Mouse (Mus musculus) forebrain, postnatal 0 days (tissue): Measurements from ENCODE around the gene C77080. TPM values are rescaled to one million over a fixed set of nuclear protein-coding genes. Genes with fewer than 3 reads are reported as not detected.

Source experiments
- ATAC-seq: fragments of 200-750 bp; cut with Nextera tagmentation; 2 replicates; pipeline ENCODE4 v1.8.0; 2017; ENCODE audit warnings: mild to moderate bottlenecking, moderate library complexity
- DNase-seq: peaks from one replicate; pipeline ENCODE4 v3.0.0-alpha.2; 2015
- H3K27ac ChIP-seq: fragments of 300-500 bp; sonication (generic); 2 replicates; pipeline ENCODE4 v1.5.1; 2014; ENCODE audit warnings: low read depth, mild to moderate bottlenecking, antibody characterized with exemption, low read length, moderate library complexity, mixed read lengths
- H3K27me3 ChIP-seq: fragments of 300-500 bp; sonication (generic); 2 replicates; pipeline ENCODE4 v1.6.1; 2014; ENCODE audit warnings: mild to moderate bottlenecking, low read length, mixed read lengths; ENCODE audit not compliant: insufficient read depth
- H3K36me3 ChIP-seq: fragments of 300-500 bp; sonication (generic); 2 replicates; pipeline ENCODE4 v1.6.1; 2014; ENCODE audit warnings: mild to moderate bottlenecking, moderate library complexity; ENCODE audit not compliant: insufficient read depth
- H3K4me1 ChIP-seq: fragments of 300-500 bp; sonication (generic); 2 replicates; pipeline ENCODE4 v1.6.1; 2014; ENCODE audit warnings: antibody characterized with exemption; ENCODE audit not compliant: insufficient read depth
- H3K4me2 ChIP-seq: fragments of 300-500 bp; sonication (generic); 2 replicates; pipeline ENCODE4 v1.6.1; 2014; ENCODE audit warnings: low read depth, mild to moderate bottlenecking, moderate library complexity
- H3K4me3 ChIP-seq: fragments of 300-500 bp; sonication (generic); 2 replicates; pipeline ENCODE4 v1.5.1; 2014; ENCODE audit warnings: low read depth, low read length, mixed read lengths
- H3K9ac ChIP-seq: fragments of 300-500 bp; sonication (generic); 2 replicates; pipeline ENCODE4 v1.6.1; 2014; ENCODE audit warnings: mild to moderate bottlenecking
- H3K9me3 ChIP-seq: fragments of 300-500 bp; sonication (generic); 2 replicates; pipeline ENCODE4 v1.6.1; 2016; ENCODE audit warnings: low read length
- CTCF ChIP-seq: sonication (generic); IDR thresholded peaks from 2 replicates; pipeline ENCODE4 v1.5.1; 2016; ENCODE audit warnings: antibody characterized with exemption, control low read depth, low read depth
- WGBS: fragments of 180-500 bp; shearing (Covaris S2); extraction: QIAGEN DNeasy Blood & Tissue Kit; methylation state at CpG from one replicate; pipeline ENCODE4 v1.1.7; 2014; 5-methylcytosine and 5-hydroxymethylcytosine counted together
- polyA plus RNA-seq: library from polyadenylated mRNA; unstranded; fragments of >200 nt; fragmentation: Nextera tagmentation; extraction: Ambion mirVana; gene quantifications from 2 replicates; pipeline ENCODE4 v1.2.1, GENCODE M21; 2015
- total RNA-seq: library from RNA; depleted of rRNA; stranded (reverse); fragments of >200 nt; gene quantifications from 2 replicates; pipeline ENCODE4 v1.2.3, GENCODE M21; 2014

Gene C77080
- total and polyA plus RNA-seq, 2 experiments from 2014 or later = 3.5 to 10.6 TPM

GRCm38 (mm10) chr4:129241898-129242297 lies 19.3 kb downstream of the C77080 start:
- ATAC-seq = peak; percentile 46
- H3K4me2 ChIP-seq = no peak overlapping the region
- no peaks in the 10 kb centered on the region for H3K36me3 ChIP-seq
- H3K4me3 ChIP-seq = no peak overlapping the region
- DNase-seq = no peak
- H3K4me1 ChIP-seq = no peaks in the 10 kb centered on the region; the same call in 1 of the 2 replicates
- WGBS = 8% methylated on average over 7 of the region's 7 CpGs
- peaks cover 7% of the 10 kb centered on the region for H3K27me3 ChIP-seq
- no peak overlapping the region for H3K9ac ChIP-seq
- no peak overlapping the region for H3K27ac ChIP-seq
- H3K9me3 ChIP-seq = no peaks in the 10 kb centered on the region
- no peak for TF ChIP-seq CTCF

GRCm38 (mm10) chr4:129239075-129239474 lies 22.1 kb downstream of the C77080 start:
- no peaks in the 10 kb centered on the region for H3K9me3 ChIP-seq
- H3K27ac ChIP-seq = no peak overlapping the region
- ATAC-seq (peak; percentile 76), DNase-seq (peak; percentile 82)
- peak overlapping the region; percentile 96 for H3K4me2 ChIP-seq
- no peak for TF ChIP-seq CTCF
- H3K27me3 ChIP-seq = no peaks in the 10 kb centered on the region
- H3K4me3 ChIP-seq = peak overlapping the region; percentile 77
- H3K4me1 ChIP-seq = no peaks in the 10 kb centered on the region; the same call in 1 of the 2 replicates
- under 1% methylated on average over 21 of the region's 29 CpGs for WGBS
- peak overlapping the region; percentile 66 for H3K9ac ChIP-seq
- no peaks in the 10 kb centered on the region for H3K36me3 ChIP-seq

- no peak for TF ChIP-seq CTCF
- peak; percentile 59 for ATAC-seq
- no peaks in the 10 kb centered on the region for H3K27me3 ChIP-seq
- H3K27ac ChIP-seq = no peak overlapping the region
- peak; percentile 55 for DNase-seq
- H3K36me3 ChIP-seq = no peaks in the 10 kb centered on the region
- H3K4me1 ChIP-seq = no peaks in the 10 kb centered on the region; the same call in 1 of the 2 replicates
- peak overlapping the region; percentile 66 for H3K9ac ChIP-seq
- 2% methylated on average over 22 of the region's 23 CpGs for WGBS
- H3K4me2 ChIP-seq = peak overlapping the region; percentile 96
- no peaks in the 10 kb centered on the region for H3K9me3 ChIP-seq
- peak overlapping the region; percentile 77 for H3K4me3 ChIP-seq
Measured at GRCm38 (mm10) chr4:129238579-129239016, 22.6 kb downstream of the C77080 start.

- Histone ChIP-seq H3K4me1 (no peaks in the 10 kb centered on the region; the same call in 1 of the 2 replicates), H3K27me3 (no peaks in the 10 kb centered on the region), H3K4me2 (peak overlapping the region; percentile 96), H3K27ac (no peak overlapping the region), H3K9me3 (no peaks in the 10 kb centered on the region), H3K36me3 (no peaks in the 10 kb centered on the region), H3K4me3 (peak overlapping the region; percentile 77), H3K9ac (peak overlapping the region; percentile 66)
- DNase-seq (no peak), ATAC-seq (peak; percentile 23; the same call in 1 of the 2 replicates)
- 6% methylated on average over 21 of the region's 21 CpGs for WGBS
- no peak for TF ChIP-seq CTCF
Measured at GRCm38 (mm10) chr4:129237843-129238441, 23.3 kb downstream of the C77080 start.

- no peak overlapping the region for H3K4me2 ChIP-seq
- no peaks in the 10 kb centered on the region for H3K27me3 ChIP-seq
- WGBS = 87% methylated on average over 8 of the region's 8 CpGs
Measured at GRCm38 (mm10) chr4:129236236-129236813, 24.9 kb downstream of the C77080 start.

GRCm38 (mm10) chr4:129235147-129235546 lies 26.1 kb downstream of the C77080 start:
- no peaks in the 10 kb centered on the region; the same call in 1 of the 2 replicates for H3K4me1 ChIP-seq
- H3K4me2 ChIP-seq = no peak overlapping the region
- H3K9ac ChIP-seq = no peak overlapping the region
- 83% methylated on average over 3 of the region's 3 CpGs for WGBS
- H3K27ac ChIP-seq = no peak overlapping the region
- DNase-seq (no peak), ATAC-seq (no peak)
- no peak overlapping the region for H3K4me3 ChIP-seq
- no peaks in the 10 kb centered on the region for H3K9me3 ChIP-seq
- H3K27me3 ChIP-seq = no peaks in the 10 kb centered on the region
- no peaks in the 10 kb centered on the region for H3K36me3 ChIP-seq
- no peak for TF ChIP-seq CTCF

More at GRCm38 (mm10) chr4:129236236-129236813, 24.9 kb downstream of the C77080 start:
- no peak overlapping the region for H3K27ac ChIP-seq
- no peak for TF ChIP-seq CTCF
- no peak overlapping the region for H3K9ac ChIP-seq
- DNase-seq (no peak), ATAC-seq (no peak)
- no peak overlapping the region for H3K4me3 ChIP-seq
- no peaks in the 10 kb centered on the region; the same call in 1 of the 2 replicates for H3K4me1 ChIP-seq
- no peaks in the 10 kb centered on the region for H3K9me3 ChIP-seq
- no peaks in the 10 kb centered on the region for H3K36me3 ChIP-seq

GRCm38 (mm10) chr4:129234488-129234887 lies 26.7 kb downstream of the C77080 start:
- Histone ChIP-seq H3K27me3 (no peaks in the 10 kb centered on the region), H3K4me2 (no peak overlapping the region), H3K9ac (no peak overlapping the region), H3K9me3 (no peaks in the 10 kb centered on the region), H3K36me3 (no peaks in the 10 kb centered on the region), H3K27ac (no peak overlapping the region), H3K4me1 (no peaks in the 10 kb centered on the region; the same call in 1 of the 2 replicates), H3K4me3 (no peak overlapping the region)
- no peak for DNase-seq
- TF ChIP-seq CTCF = no peak
- ATAC-seq = no peak
- WGBS = 87% methylated on average over 7 of the region's 7 CpGs
